8 mouse cellular contexts compared by ENCODE assay signal in genomic region chr10:61784414-61784813, GRCm38 (mm10). TPM values are rescaled to one million over a fixed set of nuclear protein-coding genes. Genes with fewer than 3 reads are reported as not detected.
DNase-seq lines count a peak whose midpoint lies in the region; ATAC-seq and TF ChIP-seq lines count a peak whose summit lies in the region.

No protein-coding gene starts in this region.

- H3K27ac ChIP-seq in kidney, embryonic 16.5 days (ENCODE audit: low read length) = no peak overlapping the region
- peak overlapping the region; percentile 100 for H3K27ac ChIP-seq in forebrain, embryonic 10.5 days
- peak overlapping the region; percentile 91 for H3K27ac ChIP-seq in intestine, embryonic 14.5 days (ENCODE audit: low read depth)

- H3K4me1 ChIP-seq in kidney, embryonic 16.5 days (ENCODE audit: insufficient read depth, low read length) = peaks cover 40% of the 10 kb centered on the region
- H3K4me1 ChIP-seq in forebrain, embryonic 10.5 days = peaks cover 34% of the 10 kb centered on the region
- H3K4me1 ChIP-seq in intestine, embryonic 14.5 days (replicated peaks; ENCODE audit: control insufficient read depth, insufficient read depth, low read length) = peaks cover 19% of the 10 kb centered on the region

- peak overlapping the region; percentile 94 for H3K4me3 ChIP-seq in kidney, embryonic 16.5 days (ENCODE audit: low read length)
- H3K4me3 ChIP-seq in forebrain, embryonic 10.5 days = peak overlapping the region; percentile 97
- peak overlapping the region; percentile 66 for H3K4me3 ChIP-seq in intestine, embryonic 14.5 days (ENCODE audit: low read depth, low read length)
- peak overlapping the region; percentile 20 for H3K4me3 ChIP-seq in myocyte

- H3K4me2 ChIP-seq in kidney, embryonic 16.5 days (replicated peaks; ENCODE audit: low read depth, low read length) = peak overlapping the region; percentile 54
- peak overlapping the region; percentile 70 for H3K4me2 ChIP-seq in intestine, embryonic 14.5 days (ENCODE audit: low read length)
- no peak overlapping the region for H3K4me2 ChIP-seq in myocyte (ENCODE audit: low read depth)

- no peak for TF ChIP-seq POLR2A in myocyte (IDR thresholded peaks at IDR 0.05; ENCODE audit: insufficient read length, low read depth)

- H3K27me3 ChIP-seq in kidney, embryonic 16.5 days (ENCODE audit: insufficient read depth, low read length) = no peaks in the 10 kb centered on the region
- no peaks in the 10 kb centered on the region for H3K27me3 ChIP-seq in forebrain, embryonic 10.5 days (ENCODE audit: poor library complexity, severe bottlenecking)
- H3K27me3 ChIP-seq in intestine, embryonic 14.5 days (replicated peaks; ENCODE audit: control insufficient read depth, insufficient read depth, low read length) = no peaks in the 10 kb centered on the region
- peaks cover 13% of the 10 kb centered on the region for H3K27me3 ChIP-seq in myocyte (ENCODE audit: control insufficient read depth, insufficient read depth, insufficient read length)

- DNase-seq in kidney, postnatal 4 days = no peak
- DNase-seq in forebrain, embryonic 10.5 days (ENCODE audit: extremely low spot score, low spot score) = no peak
- DNase-seq in intestine, embryonic 14.5 days (ENCODE audit: low spot score) = no peak
- DNase-seq in adipocyte (ENCODE audit: low spot score) = no peak
- DNase-seq in left cerebral cortex, postnatal 4 days = no peak
- no peak for DNase-seq in thymus, postnatal 25 days

- intact Hi-C loops in left cerebral cortex, postnatal 4 days (cut with DNase I) = no loop called here

- H3K79me2 ChIP-seq in myocyte (ENCODE audit: control insufficient read depth, insufficient read depth) = no peaks in the 10 kb centered on the region

- H3K9me3 ChIP-seq in kidney, embryonic 16.5 days (ENCODE audit: low read length) = no peaks in the 10 kb centered on the region
- no peaks in the 10 kb centered on the region for H3K9me3 ChIP-seq in forebrain, embryonic 10.5 days
- no peaks in the 10 kb centered on the region for H3K9me3 ChIP-seq in intestine, embryonic 14.5 days (ENCODE audit: control insufficient read depth, low read length)

- no peak overlapping the region for H3ac ChIP-seq in myocyte (ENCODE audit: control insufficient read depth, insufficient read length)

- no peak for ATAC-seq in kidney, embryonic 16.5 days (ENCODE audit: low FRiP score, low TSS enrichment)
- no peak for ATAC-seq in intestine, embryonic 14.5 days (replicated peaks; ENCODE audit: low FRiP score, low TSS enrichment, low read depth)

- H3K36me3 ChIP-seq in kidney, embryonic 16.5 days (ENCODE audit: insufficient read depth, low read length) = no peaks in the 10 kb centered on the region
- H3K36me3 ChIP-seq in forebrain, embryonic 10.5 days (replicated peaks) = peaks cover 18% of the 10 kb centered on the region
- H3K36me3 ChIP-seq in intestine, embryonic 14.5 days (ENCODE audit: control insufficient read depth, insufficient read depth, low read length) = no peaks in the 10 kb centered on the region
- no peaks in the 10 kb centered on the region for H3K36me3 ChIP-seq in myocyte (ENCODE audit: control insufficient read depth, insufficient read depth)

- WGBS in kidney, embryonic 16.5 days = 17% methylated on average over 10 of the region's 10 CpGs
- 14% methylated on average over 10 of the region's 10 CpGs for WGBS in forebrain, embryonic 10.5 days
- whole genome bisulfite sequencing in intestine, embryonic 14.5 days = 21% methylated on average over 10 of the region's 10 CpGs

- peak overlapping the region; percentile 99 for H3K9ac ChIP-seq in kidney, embryonic 16.5 days (replicated peaks; ENCODE audit: low read length)
- H3K9ac ChIP-seq in intestine, embryonic 14.5 days (ENCODE audit: low read length) = peak overlapping the region; percentile 82

TF ChIP-seq in myocyte, 11 proteins besides CTCF, POLR2A, EP300 and RAD21:
- TF ChIP-seq REST (IDR thresholded peaks at IDR 0.05; ENCODE audit: insufficient read depth, insufficient read length) = no peak
- no peak for TF ChIP-seq TCF3 (IDR thresholded peaks at IDR 0.05; ENCODE audit: insufficient read length, low read depth)
- TF ChIP-seq POLR2AphosphoS2 (IDR thresholded peaks at IDR 0.05; ENCODE audit: insufficient read length, low read depth) = no peak
- TF ChIP-seq USF1 (IDR thresholded peaks at IDR 0.05; ENCODE audit: low read depth) = no peak
- no peak for TF ChIP-seq TCF12 (IDR thresholded peaks at IDR 0.05; ENCODE audit: insufficient read depth, poor library complexity, severe bottlenecking)
- TF ChIP-seq SRF (IDR thresholded peaks at IDR 0.05; ENCODE audit: control insufficient read depth, insufficient read length, low read depth) = no peak
- TF ChIP-seq MYOG (IDR thresholded peaks at IDR 0.05; ENCODE audit: control insufficient read depth in 1 of 3, insufficient read depth in 1 of 3, insufficient read length in 2 of 3, low read depth in 2 of 3) = no peak
- TF ChIP-seq CEBPB (IDR thresholded peaks at IDR 0.05; ENCODE audit: insufficient read depth, poor library complexity, severe bottlenecking) = no peak
- no peak for TF ChIP-seq E2F4 (IDR thresholded peaks at IDR 0.05; ENCODE audit: insufficient read depth)
- no peak for TF ChIP-seq MAX (IDR thresholded peaks at IDR 0.05; ENCODE audit: low read depth)
- TF ChIP-seq MYOD1 (IDR thresholded peaks at IDR 0.05; ENCODE audit: control insufficient read depth in 1 of 3, insufficient read length in 2 of 3, low read depth in 2 of 3) = no peak

RNA-seq across cellular contexts. Expression of gene H2afy2, which starts 0.5 kb away (rescaled TPM):
- 140 and 155 TPM in 2 replicates for polyA plus RNA-seq in kidney, embryonic 16.5 days (2015; fragmentation: Nextera tagmentation; extraction: Ambion mirVana)
- polyA plus RNA-seq in forebrain, embryonic 10.5 days (2016; fragmentation: Nextera tagmentation; extraction: Ambion mirVana) = 327 and 330 TPM in 2 replicates
- polyA plus RNA-seq in intestine, embryonic 14.5 days (2014; fragmentation: Nextera tagmentation; extraction: Ambion mirVana) = 104 and 120 TPM in 2 replicates
- 4.5 TPM for polyA plus RNA-seq in myocyte (2012; fragmentation: generic; extraction: Trizol)
- 100 to 1,000 TPM; 124 to 126 TPM for total RNA-seq in left cerebral cortex, postnatal 4 days (2021)

Comparison
In these comparisons a context has a peak if more than half of its experiments do, and no peak if none do; other contexts are left out.
1. H3K4me3 ChIP-seq: peak in every context shown above with its lines; median percentile 97 in forebrain, embryonic 10.5 days; 94 in kidney, embryonic 16.5 days; 66 in intestine, embryonic 14.5 days; 20 in myocyte.
2. RNA of gene H2afy2, which starts 0.5 kb away (polyA plus RNA-seq): 327 to 330 TPM in forebrain, embryonic 10.5 days, 140 to 155 TPM in kidney, embryonic 16.5 days and 104 to 120 TPM in intestine, embryonic 14.5 days; 4.5 TPM in myocyte (single experiment); every median in the first group is over 10 times any median in the second.